Mouse (Mus musculus): Measurements from ENCODE around the gene Fignl1.

DNA sequence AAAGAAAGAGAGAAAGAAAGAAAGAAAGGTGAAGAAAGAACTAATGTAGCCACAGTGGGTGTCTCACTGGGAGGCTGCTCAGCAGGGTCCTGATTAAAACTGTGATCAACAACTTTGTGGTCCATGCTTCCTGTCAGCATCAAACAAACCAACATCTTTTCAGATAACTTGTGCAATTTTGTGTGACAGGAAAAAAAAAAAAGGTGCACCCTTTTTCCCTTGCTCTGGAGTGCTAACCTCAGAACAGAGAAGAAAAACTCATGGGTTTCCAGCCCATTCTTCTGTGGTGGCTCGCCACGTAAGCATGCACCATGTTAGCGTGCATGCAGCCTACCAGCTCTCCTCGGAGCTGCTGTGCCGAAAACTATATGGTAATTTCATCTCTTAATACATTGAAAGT is 67.2 kb downstream of the Fignl1 start:
- TF ChIP-seq CTCF (IDR thresholded peaks at IDR 0.05; ENCODE audit: control insufficient read depth, insufficient read depth, low read length) = no peak
- no peak for TF ChIP-seq POLR2A (IDR thresholded peaks at IDR 0.05; ENCODE audit: borderline replicate concordance, control insufficient read depth, low read depth, low read length)
